Mouse (Mus musculus) cerebellum, adult 2 months (tissue): Measurements from ENCODE around the gene Wnk2. TPM values are rescaled to one million over a fixed set of nuclear protein-coding genes. Genes with fewer than 3 reads are reported as not detected.
A peak's percentile ranks its signal among the peaks of the same experiment; 100 is the strongest.

Source experiments
- DNase-seq, 2 experiments: peaks; one replicate each; pipeline ENCODE4 v3.0.0; 2021
- H3K27ac ChIP-seq: fragments of 200-500 bp; 2 replicates; pipeline ENCODE4 v1.5.1; 2012; ENCODE audit warnings: low read length, control low read depth, inconsistent platforms; ENCODE audit not compliant: insufficient read depth
- H3K27me3 ChIP-seq: fragments of 200-500 bp; 2 replicates; pipeline ENCODE4 v1.6.1; 2012; ENCODE audit warnings: inconsistent platforms, mild to moderate bottlenecking, low read length, moderate library complexity; ENCODE audit not compliant: control insufficient read depth, insufficient read depth
- H3K4me1 ChIP-seq: fragments of 200-500 bp; 2 replicates; pipeline ENCODE4 v1.6.1; 2011; ENCODE audit warnings: low read length; ENCODE audit not compliant: control insufficient read depth, insufficient read depth
- H3K4me3 ChIP-seq: fragments of 200-500 bp; replicated peaks from 2 replicates; pipeline ENCODE3; 2011; ENCODE audit warnings: mild to moderate bottlenecking, low read depth, low read length, control low read depth; ENCODE audit not compliant: insufficient read depth
- CTCF ChIP-seq: fragments of 200-500 bp; IDR thresholded peaks from 2 replicates; pipeline ENCODE4 v1.5.1; 2011; ENCODE audit warnings: low read depth, mild to moderate bottlenecking, control low read depth, low read length, moderate library complexity, borderline replicate concordance; ENCODE audit not compliant: insufficient read depth
- POLR2A ChIP-seq: fragments of 200-500 bp; IDR thresholded peaks from 2 replicates; pipeline ENCODE4 v1.6.1; 2011; ENCODE audit warnings: low read length, control low read depth, borderline replicate concordance; ENCODE audit not compliant: insufficient read depth
- WGBS: fragments of 180-500 bp; shearing (Covaris S2); methylation state at CpG from one replicate; pipeline ENCODE4 v1.1.7; 2018; 5-methylcytosine and 5-hydroxymethylcytosine counted together
- polyA plus RNA-seq: library from polyadenylated mRNA; depleted of rRNA; stranded (reverse); fragments of >200 nt; gene quantifications from 2 replicates; pipeline ENCODE4 v1.2.3, GENCODE M21; 2012

The Wnk2 gene
- polyA plus RNA-seq, 1 experiment, result 73.2 TPM

- H3K4me3 ChIP-seq, result no peak overlapping the region
- DNase-seq, result no peak
- H3K27me3 ChIP-seq, result no peaks in the 10 kb centered on the region
- 75% methylated on average over 4 of the region's 4 CpGs for WGBS
- no peak overlapping the region for H3K27ac ChIP-seq
- H3K4me1 ChIP-seq, result peaks cover 44% of the 10 kb centered on the region
- TF ChIP-seq CTCF (no peak), POLR2A (no peak)
Measured at GRCm38 (mm10) chr13:49113345-49113744, 34.5 kb downstream of the Wnk2 start.

- Histone ChIP-seq H3K27me3 (no peaks in the 10 kb centered on the region), H3K27ac (0 out of 2 replicates have a peak overlapping the region, but pooled peaks have one; percentile 31), H3K4me3 (no peak overlapping the region), H3K4me1 (peaks cover 44% of the 10 kb centered on the region)
- 47% methylated on average over 8 of the region's 8 CpGs for WGBS
- TF ChIP-seq POLR2A, result no peak
- no peak for TF ChIP-seq CTCF
- no peak for DNase-seq
Measured at GRCm38 (mm10) chr13:49112652-49113051, 35.2 kb downstream of the Wnk2 start.

- no peak for DNase-seq
- H3K4me3 ChIP-seq, result no peak overlapping the region
- no peaks in the 10 kb centered on the region for H3K27me3 ChIP-seq
- H3K4me1 ChIP-seq, result peaks cover 39% of the 10 kb centered on the region
- 66% methylated on average over 3 of the region's 3 CpGs for WGBS
- H3K27ac ChIP-seq, result no peak overlapping the region
- TF ChIP-seq POLR2A (no peak), CTCF (no peak)
Measured at GRCm38 (mm10) chr13:49109665-49110064, 38.1 kb downstream of the Wnk2 start.

GRCm38 (mm10) chr13:49108119-49108846, 39.5 kb downstream of the Wnk2 start:
- no peak for DNase-seq
- peaks cover 33% of the 10 kb centered on the region for H3K4me1 ChIP-seq
- no peaks in the 10 kb centered on the region for H3K27me3 ChIP-seq
- TF ChIP-seq POLR2A (no peak), CTCF (no peak)
- H3K27ac ChIP-seq, result no peak overlapping the region
- H3K4me3 ChIP-seq, result no peak overlapping the region
- WGBS, result 89% methylated on average over 8 of the region's 8 CpGs

- peaks cover 29% of the 10 kb centered on the region for H3K4me1 ChIP-seq
- no peaks in the 10 kb centered on the region for H3K27me3 ChIP-seq
- no peak overlapping the region for H3K4me3 ChIP-seq
- WGBS, result 76% methylated on average over 1 of the region's 1 CpGs
- H3K27ac ChIP-seq, result peak overlapping the region; percentile 22
- DNase-seq, result no peak
- TF ChIP-seq CTCF, result no peak
- TF ChIP-seq POLR2A, result no peak
Measured at GRCm38 (mm10) chr13:49103913-49104312, 43.9 kb downstream of the Wnk2 start.

GRCm38 (mm10) chr13:49103235-49103634, 44.6 kb downstream of the Wnk2 start:
- TF ChIP-seq POLR2A (no peak), CTCF (no peak)
- DNase-seq, result peak; percentile 43 to 54
- 21% methylated on average over 7 of the region's 7 CpGs for WGBS
- peaks cover 29% of the 10 kb centered on the region for H3K4me1 ChIP-seq
- H3K27ac ChIP-seq, result no peak overlapping the region; the same call in 1 of the 2 replicates
- H3K4me3 ChIP-seq, result no peak overlapping the region
- H3K27me3 ChIP-seq, result no peaks in the 10 kb centered on the region

GRCm38 (mm10) chr13:49100417-49100816, 47.4 kb downstream of the Wnk2 start:
- no peak for TF ChIP-seq POLR2A
- no peak for TF ChIP-seq CTCF
- Histone ChIP-seq H3K4me3 (no peak overlapping the region), H3K4me1 (peaks cover 29% of the 10 kb centered on the region), H3K27me3 (no peaks in the 10 kb centered on the region), H3K27ac (no peak overlapping the region)
- 7% methylated on average over 1 of the region's 1 CpGs for WGBS
- DNase-seq, result peak; percentile 49

- WGBS, result 77% methylated on average over 4 of the region's 4 CpGs
Measured at GRCm38 (mm10) chr13:49096826-49097225, 51.0 kb downstream of the Wnk2 start.

More at GRCm38 (mm10) chr13:49096826-49097225, 51.0 kb downstream of the Wnk2 start:
- peaks cover 38% of the 10 kb centered on the region for H3K4me1 ChIP-seq
- TF ChIP-seq POLR2A (no peak), CTCF (no peak)
- DNase-seq, result no peak
- no peaks in the 10 kb centered on the region for H3K27me3 ChIP-seq
- no peak overlapping the region for H3K4me3 ChIP-seq
- no peak overlapping the region for H3K27ac ChIP-seq
